Mouse (Mus musculus): ENCODE measurements around the gene Plekha5.
"Not testable (repeated sequence)": the region's sequence is repeated elsewhere in the genome, so short reads cannot be mapped to it uniquely, and the experiment has no call there.

The Plekha5 gene

DNA sequence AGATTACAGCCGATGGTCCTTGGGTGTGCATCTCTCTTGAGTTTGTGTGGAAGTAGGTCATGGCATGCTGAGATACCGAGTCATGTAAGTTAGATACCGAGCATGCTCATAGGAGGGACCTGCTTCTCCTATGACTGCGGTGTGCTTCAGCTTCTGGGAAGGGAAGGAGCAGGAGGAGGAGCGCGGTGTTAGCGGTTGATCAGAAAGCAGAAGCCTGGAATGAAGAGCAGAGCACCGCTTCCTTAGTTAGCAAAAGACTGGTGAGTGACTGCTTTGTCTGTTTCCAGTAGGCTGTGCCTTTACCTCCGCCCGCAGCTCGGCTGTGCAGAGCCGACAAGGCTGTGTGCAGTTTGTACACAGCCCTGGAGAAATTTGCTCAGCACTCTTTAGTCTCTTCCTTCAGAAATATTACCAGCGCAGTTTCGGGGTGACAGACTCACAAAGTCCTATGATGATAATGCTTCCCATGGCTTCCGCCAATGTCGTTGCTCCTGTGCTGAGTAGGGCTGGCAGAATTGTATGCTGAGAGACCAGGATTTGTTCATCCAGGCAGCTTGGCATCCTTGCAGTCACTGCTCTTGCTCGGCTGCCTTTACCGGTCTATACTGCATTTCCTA, 67.2 kb downstream of the Plekha5 start:
- no peak for DNase-seq

DNA sequence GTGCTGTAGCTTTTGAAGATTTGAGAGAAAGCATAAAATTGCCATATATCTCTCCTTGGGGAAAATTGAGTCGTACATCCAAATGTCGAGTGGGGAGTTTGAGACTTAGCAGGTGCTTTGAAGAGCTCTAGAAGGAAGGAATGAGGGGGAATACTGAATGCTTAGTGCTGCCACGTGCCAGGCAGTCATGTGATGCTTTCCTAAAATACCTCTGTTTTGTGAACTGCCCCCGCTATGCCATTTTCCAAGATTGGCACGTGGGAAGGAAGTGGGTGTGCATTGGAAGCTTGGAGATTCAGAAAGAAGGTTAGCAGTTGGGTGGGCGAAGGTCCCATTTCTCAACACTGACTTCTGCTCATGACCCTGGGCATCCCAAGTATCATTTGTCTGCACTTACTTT, 68.2 kb downstream of the Plekha5 start:
- no peak for DNase-seq

DNA sequence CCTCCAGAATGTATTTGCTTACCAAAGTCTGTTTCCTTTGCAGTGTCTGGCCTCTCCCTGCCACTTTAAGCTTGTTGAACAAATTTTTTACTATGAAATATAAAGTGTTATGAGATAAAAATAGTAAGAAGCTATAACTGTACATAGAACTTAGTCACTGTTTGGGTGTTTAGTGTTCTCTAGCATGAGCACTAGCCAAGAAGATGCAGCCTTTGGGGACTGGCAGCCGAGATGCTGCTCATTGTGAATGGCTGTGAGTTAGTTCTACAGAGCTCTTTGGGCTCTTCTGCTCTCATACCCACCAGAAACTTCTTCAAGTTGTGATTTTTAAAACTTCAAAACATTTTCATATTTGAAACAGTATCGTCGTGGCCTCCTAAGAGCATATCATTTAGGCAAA, 74.2 kb downstream of the Plekha5 start:
- DNase-seq = no peak

- DNase-seq = no peak
Observed at GRCm38 (mm10) chr6:140498958-140499357, 75.1 kb downstream of the Plekha5 start.

GRCm38 (mm10) chr6:140500829-140501228, 77.0 kb downstream of the Plekha5 start:
- DNase-seq = not testable (repeated sequence)

DNA sequence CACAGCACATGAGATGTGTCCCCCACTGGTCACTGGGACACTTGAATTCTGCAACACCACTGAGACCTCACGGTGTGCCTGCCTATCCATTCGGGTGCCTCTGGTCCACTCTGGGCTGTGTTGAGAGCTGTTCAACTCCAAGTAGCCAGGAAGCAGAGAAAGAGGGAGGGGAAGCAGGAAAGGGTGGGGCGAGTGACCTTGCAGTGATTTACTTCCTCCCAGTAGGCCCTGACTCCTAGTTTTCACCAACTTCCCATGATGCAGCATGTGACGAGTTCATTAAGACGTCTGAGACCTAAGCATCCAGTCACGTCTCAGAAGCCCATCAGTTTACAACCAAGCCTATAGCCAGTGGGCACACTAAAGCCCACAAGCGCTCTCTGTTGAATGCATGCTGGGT, 78.0 kb downstream of the Plekha5 start:
- no peak for DNase-seq

GRCm38 (mm10) chr6:140504796-140505195, 80.9 kb downstream of the Plekha5 start:
- DNase-seq = no peak

- DNase-seq = no peak
Observed at GRCm38 (mm10) chr6:140507605-140508004, 83.8 kb downstream of the Plekha5 start.

DNA sequence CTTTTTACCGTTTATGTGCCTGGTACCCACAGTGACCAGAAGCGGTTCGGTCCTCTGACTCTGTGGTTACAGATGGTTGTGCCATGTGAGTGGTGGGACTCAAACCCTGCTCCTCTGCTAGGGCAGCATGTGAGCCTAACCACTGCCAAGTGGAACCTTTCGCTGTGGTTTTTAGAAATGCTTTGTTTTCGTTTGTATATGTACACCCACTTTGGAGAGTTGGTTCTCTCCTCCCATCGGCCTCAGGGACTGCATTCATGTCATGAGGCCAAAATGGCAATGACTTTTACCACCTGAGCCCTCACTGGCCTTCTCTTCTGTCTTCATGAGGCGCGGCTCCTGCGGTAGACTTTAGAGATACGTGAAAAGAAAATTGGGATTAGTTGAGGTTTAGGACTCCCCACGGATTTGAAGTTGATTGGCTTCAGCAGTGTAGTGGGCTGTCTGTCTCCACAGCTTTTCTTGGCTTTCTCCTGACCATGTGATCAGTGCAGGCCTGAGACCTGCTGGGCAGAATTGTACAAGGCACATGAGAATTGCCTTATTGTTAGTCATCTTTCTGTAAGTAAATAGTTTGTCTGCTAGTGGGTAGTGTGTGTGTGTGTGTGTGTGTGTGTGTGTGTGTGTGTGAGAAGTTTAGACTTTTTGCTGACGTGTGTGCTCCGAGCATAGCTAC, 84.8 kb downstream of the Plekha5 start:
- DNase-seq = no peak

DNA sequence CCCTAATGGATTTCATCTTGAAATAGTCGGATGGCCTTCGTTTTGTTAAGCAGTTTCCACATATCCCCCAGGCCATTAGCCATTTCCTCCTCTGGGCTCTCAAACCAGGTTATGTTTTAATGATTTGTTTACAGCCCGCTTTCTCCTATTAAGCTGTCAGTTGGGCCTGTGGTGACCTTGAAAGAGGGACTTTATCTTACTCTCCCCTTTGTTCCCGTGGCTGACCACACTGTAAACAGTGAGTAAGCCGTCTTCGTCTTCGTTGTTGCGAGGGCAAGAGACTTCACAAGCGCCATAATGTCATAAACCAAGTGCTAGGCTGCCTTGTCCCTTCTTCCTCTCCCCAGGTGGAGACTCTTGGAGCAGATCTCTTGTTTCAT, 85.3 kb downstream of the Plekha5 start:
- no peak for DNase-seq

- DNase-seq = no peak
Observed at GRCm38 (mm10) chr6:140512016-140512415, 88.2 kb downstream of the Plekha5 start.

GRCm38 (mm10) chr6:140512427-140512826, 88.6 kb downstream of the Plekha5 start:
- DNase-seq = no peak

DNA sequence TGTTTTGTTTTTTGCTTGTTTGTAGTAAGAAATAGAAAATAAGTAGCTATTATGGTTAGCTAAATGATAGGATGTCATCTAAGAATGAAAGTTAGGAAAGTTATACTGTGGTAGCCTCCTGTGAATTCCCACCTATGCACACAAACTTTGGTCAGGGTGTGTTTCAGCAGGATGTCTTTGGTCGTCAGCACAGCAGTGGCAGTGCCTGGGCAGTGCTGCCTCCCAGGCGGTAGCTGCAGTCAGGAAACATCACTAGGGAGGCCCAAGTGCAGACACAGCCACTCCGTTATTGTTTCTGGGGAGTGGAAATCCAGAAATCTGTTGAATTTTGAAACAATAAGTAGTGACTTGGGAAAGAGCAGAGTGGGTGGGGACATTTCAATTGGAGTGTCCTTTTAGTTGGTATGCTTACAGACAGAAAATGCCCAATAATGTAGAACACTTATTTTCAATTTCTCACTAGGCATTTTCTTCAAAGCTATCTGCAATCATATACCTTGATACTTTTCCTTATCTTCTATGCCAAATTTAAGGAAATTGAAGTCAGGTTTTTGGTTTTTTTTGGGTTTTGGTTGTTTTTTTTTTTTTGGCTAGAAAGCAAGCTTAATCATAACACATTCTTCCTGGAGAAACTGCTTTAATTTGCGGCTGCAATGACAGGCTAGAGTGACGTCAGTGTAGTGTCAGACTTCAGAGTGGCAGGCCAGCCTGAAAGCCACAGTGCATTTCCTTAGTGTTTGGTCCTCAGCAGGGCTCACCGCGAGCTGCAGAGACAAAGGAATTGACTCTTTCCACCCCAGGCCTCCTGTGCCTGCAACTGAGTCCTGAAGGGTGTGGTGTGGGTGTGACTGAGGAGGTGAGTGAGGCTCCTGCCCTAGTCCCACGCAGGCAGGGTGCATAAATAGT, 90.6 kb downstream of the Plekha5 start:
- DNase-seq = peak; percentile 32

- no peak for DNase-seq
Observed at GRCm38 (mm10) chr6:140515550-140515949, 91.7 kb downstream of the Plekha5 start.

DNA sequence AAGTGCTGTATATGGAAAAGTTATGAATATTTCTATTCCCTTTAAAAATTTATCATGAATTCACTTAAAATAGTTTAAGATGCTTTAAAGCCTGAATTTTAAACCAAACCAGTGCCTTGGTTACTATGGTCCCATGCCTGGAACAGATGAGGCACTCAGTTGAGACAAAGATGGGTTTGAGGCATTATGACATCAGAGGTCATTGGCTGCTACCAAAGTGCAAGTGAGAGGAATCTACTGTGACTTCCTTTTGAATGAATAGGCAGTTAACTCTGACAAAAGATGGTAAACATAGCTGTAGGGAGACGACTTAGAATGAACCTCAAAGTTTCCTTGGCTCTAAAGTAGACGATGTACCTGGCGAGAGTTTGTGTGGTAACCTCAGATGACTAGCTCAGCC, 92.3 kb downstream of the Plekha5 start:
- DNase-seq = no peak

DNA sequence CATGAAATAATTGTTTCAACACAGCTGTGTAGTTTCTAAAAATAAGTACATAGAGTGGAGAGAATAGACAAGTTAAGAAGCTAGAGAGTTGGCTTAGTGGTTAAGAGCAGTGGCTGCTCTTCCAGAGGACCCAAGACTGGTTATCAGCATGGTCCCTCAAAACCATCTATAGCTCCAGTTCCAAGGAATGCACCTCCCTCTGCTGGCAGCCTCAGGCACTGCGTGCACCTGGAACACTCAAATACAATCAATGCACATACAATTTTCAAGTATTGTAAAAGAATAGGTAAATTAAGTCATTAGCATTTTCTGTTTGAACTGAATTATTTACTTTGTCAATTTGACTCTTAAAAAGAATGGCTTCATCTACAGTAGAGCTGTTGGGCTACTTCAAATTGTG, 93.3 kb downstream of the Plekha5 start:
- peak; percentile 55 for DNase-seq

DNA sequence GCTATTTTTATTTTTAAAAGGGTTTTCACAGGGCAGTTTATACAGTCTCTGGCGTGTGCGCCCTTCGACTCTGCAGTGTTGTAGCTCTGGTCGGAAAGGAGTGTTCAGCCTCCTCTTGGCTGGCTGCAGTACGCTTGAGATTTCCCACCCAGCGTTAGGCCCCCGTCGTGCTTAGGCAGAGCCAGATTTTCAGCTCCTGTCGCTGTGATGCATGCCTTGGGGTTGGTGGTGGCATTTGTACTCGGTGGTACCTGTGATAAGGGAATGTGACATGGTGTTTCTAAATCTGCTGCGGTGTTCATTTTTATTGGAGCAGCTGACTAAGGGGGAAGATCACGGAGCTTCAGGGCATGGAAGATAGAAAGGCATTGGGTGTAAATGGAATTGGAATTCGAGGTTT, 95.2 kb downstream of the Plekha5 start:
- no peak for DNase-seq

DNA sequence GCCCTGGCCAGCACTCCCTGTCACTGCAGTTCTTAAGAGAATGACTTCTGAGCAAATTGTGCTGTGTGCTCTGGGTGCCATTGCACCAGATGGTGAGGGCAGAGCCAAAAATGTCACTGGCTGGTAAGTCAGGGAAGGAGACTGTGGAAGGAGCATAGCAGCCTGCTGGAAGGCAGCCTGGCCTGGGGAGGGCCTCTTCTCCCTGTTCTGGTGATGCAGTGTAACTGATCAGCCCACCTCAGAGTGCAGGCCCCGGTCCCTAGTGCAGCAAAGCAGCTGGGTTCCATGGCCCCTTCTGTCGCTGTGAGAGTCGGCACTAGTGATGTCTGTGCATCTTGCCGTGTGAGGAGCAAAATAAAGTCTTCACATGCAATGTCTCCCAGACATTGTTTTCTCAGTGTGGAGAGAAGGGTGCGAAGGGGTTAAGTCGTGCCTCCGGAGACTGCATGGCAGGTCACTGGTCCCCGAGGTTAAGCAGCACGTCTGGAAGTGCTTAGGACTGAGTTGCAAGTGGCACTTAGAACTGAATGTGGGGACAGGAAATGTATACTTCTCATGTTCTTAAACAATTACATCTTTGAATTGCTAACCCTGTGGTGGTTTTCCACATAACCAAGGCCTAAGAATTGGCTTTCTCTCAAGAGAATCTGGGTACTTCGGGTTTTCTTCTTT, 95.8 kb downstream of the Plekha5 start:
- DNase-seq = no peak

- DNase-seq = no peak
Observed at GRCm38 (mm10) chr6:140520961-140521360, 97.1 kb downstream of the Plekha5 start.

DNA sequence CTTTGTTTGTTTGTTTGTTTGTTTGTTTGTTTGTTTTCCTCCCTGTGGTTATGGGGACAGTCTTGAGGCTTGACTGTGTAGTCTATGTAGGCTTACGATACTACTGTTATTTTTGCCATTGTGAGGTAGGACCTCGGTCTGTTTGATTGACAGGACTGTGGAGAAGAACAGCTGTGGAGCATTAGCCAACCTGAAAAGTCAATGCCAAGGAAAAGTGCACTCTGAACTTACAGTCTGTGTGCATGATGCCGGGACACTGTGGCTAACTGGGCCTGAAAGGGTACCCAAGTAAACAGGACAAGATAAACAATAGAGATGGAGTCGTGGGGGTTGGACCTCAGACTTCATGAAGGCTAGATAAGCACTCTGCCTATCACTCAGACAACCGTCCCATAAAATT, 98.0 kb downstream of the Plekha5 start:
- no peak for DNase-seq

DNA sequence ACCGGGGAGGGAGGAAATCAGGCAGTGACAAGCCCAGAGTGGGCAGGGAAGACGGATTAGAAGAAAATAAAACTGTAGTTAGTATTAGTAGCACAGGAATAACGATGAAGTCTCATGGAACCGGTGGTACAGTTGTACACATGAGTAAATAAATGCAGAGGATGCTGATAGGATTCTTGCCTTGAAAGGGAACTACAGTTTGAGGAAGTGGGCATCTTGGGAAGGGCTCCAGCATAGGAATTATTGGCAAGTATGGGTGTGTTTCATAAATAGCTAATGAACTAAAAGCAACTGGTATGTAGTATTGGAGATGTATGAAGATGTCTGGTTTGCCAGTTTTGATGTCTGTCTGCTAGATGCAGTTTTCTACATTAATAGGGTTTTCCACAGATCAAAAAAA, 99.7 kb downstream of the Plekha5 start:
- no peak for DNase-seq

DNA sequence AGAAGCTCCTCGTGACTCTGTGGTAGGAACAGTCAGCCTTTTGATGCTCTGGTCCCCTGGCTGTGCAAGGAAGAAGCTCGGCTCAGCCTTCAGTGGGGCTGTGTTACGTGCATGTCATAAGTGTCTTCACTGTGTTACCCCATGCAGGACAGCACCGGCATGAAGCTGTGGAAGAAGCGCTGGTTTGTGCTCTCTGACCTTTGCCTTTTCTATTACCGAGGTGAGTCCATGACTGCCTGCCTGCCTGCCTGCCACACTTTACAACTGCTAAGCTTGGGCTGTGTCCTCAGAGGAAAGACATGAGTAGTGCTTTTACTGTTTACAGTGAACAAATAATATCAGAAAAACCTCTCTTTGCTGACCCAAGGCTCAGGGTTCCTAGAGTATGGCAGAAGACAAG, 104.6 kb downstream of the Plekha5 start:
- no peak for DNase-seq

GRCm38 (mm10) chr6:140532858-140533257, 109.0 kb downstream of the Plekha5 start:
- DNase-seq = not testable (repeated sequence)

Measured in kidney, adult 18-20 months (tissue).